Mouse (Mus musculus): ENCODE measurements around the gene Cks1b. TPM values are rescaled to one million over a fixed set of nuclear protein-coding genes. Genes with fewer than 3 reads are reported as not detected.

Gene Cks1b
- polyA plus RNA-seq, 1 experiment from 2014 or later: 495 TPM

DNA sequence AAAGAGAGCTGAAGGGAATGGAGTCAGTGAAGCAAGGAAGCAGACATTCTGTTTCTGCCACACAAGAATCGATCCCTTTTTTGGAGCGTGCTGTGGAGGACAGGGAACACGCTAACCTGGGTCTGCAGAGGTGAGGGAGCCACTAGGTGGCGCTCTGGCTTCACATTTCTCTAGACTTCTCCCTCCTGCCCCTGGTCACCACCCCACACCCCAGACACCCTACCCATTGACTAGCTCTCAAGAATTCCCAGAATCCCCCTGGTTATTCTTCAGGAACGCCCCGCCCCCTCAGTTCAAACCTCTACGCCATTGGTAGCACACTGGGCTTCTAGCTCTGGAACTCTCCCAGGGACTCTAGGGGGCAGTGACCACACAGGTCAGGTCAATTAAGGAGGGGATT lies 31.4 kb upstream of the Cks1b start:
- WGBS: 44% methylated on average over 7 of the region's 7 CpGs
- no peak overlapping the region for H3K4me2 ChIP-seq (ENCODE audit: low read depth, low read length, severe bottlenecking)

DNA sequence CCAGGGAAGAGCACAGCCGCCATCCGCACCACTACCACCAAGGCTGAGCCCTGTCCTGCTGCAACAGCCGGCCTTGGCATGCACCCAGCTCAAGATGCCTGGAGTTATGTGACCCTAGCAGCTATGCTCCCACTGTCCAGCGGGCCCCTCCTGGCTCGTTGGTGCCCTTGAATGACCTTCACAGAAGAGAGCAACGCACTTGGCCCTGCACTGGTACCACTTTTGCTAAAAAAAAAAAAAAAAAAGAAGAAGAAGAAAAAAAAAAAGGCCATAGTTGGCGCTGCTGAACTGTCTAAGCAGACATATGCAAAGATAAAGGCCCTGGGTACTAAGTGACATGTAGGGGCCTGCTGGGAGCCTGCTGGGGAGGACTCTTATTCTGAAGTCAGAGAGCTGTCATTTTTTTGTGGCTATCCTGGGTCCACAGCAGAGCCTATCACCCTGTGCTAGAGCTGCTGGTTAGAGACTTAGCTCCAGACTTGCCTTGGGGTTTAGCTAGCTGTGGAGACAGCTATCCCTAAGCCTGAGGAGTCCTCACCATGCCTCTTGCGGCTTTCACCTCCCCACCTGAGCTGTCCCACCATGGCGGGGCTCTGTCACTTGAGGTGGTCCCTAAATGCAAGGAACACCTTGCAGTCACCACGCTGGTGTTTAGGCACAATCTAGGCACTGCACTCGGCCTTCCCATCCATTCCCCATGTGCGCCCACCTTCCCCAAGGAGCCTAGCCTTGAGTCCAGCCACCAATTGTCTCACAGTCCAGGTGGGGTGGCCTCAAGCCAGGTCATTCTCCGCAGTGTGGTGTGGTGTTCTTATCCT lies 30.7 kb upstream of the Cks1b start:
- Histone ChIP-seq H3K9me3 (ENCODE audit: control insufficient read depth, low read length) (no peaks in the 10 kb centered on the region), H3K4me3 (ENCODE audit: low read depth, low read length) (no peak overlapping the region), H3K27ac (ENCODE audit: low read depth, low read length) (no peak overlapping the region), H3K4me2 (ENCODE audit: low read depth, low read length, severe bottlenecking) (no peak overlapping the region), H3K36me3 (ENCODE audit: control insufficient read depth, insufficient read depth, low read length) (no peaks in the 10 kb centered on the region), H3K9ac (ENCODE audit: low read length) (no peak overlapping the region), H3K4me1 (replicated peaks; ENCODE audit: control insufficient read depth, insufficient read depth, low read length) (no peaks in the 10 kb centered on the region), H3K27me3 (ENCODE audit: control insufficient read depth, insufficient read depth, low read length) (no peaks in the 10 kb centered on the region)
- DNase-seq (ENCODE audit: low spot score): no peak
- no peak for ATAC-seq (replicated peaks; ENCODE audit: low FRiP score)
- 76% methylated on average over 13 of the region's 13 CpGs for WGBS

More for the DNA sequence above, 31.4 kb upstream of the Cks1b start:
- H3K36me3 ChIP-seq (ENCODE audit: control insufficient read depth, insufficient read depth, low read length): no peaks in the 10 kb centered on the region
- ATAC-seq (replicated peaks; ENCODE audit: low FRiP score): no peak
- H3K27me3 ChIP-seq (ENCODE audit: control insufficient read depth, insufficient read depth, low read length): no peaks in the 10 kb centered on the region; the same call in 1 of the 2 replicates
- H3K4me3 ChIP-seq (ENCODE audit: low read depth, low read length): no peak overlapping the region
- H3K9me3 ChIP-seq (ENCODE audit: control insufficient read depth, low read length): no peaks in the 10 kb centered on the region
- peak; percentile 83 for DNase-seq (ENCODE audit: low spot score)
- no peak overlapping the region for H3K27ac ChIP-seq (ENCODE audit: low read depth, low read length)
- no peaks in the 10 kb centered on the region for H3K4me1 ChIP-seq (replicated peaks; ENCODE audit: control insufficient read depth, insufficient read depth, low read length)
- H3K9ac ChIP-seq (ENCODE audit: low read length): no peak overlapping the region

DNA sequence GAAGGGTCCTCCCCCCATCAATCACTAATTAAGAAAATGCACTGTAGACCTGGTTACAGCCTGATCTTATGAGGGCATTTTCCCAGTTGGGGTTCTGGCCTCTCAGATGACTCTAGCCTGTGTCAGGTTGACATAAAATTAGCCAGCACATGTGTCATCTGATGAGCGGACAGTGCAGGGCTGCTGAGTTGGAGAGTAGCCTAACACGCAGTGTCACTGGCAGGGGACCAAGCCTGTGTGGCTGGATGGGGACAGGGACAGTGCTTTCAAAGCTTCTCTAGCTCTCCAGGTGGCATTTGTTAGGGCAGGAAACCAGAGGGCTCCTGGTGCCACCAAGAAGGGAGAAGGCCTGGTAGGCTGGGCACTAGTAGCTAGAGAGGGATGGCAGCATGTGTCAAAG lies 22.5 kb upstream of the Cks1b start:
- H3K4me1 ChIP-seq (replicated peaks; ENCODE audit: control insufficient read depth, insufficient read depth, low read length): peaks cover 4% of the 10 kb centered on the region; the same call in 1 of the 2 replicates
- WGBS: 97% methylated on average over 2 of the region's 2 CpGs

DNA sequence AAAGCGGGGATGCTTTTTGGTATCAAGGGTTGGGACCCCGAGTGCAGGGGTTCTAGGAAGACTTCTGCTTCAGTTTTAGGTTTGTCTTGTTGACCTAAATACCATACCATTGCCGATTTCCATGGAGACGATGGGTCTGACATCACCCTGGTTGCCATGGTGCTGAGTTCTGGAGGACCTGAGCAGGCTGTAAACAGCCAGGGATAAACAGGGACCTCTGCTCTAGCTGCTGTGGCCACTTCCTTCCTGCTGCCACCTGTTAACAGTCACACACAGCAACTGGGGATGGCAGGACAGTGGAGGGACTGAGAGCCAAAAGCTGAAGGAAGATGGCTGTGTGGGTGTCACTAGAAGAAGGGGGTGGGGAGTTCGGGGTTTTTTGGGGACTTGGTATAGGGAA lies 19.1 kb upstream of the Cks1b start:
- peaks cover 4% of the 10 kb centered on the region for H3K36me3 ChIP-seq (ENCODE audit: control insufficient read depth, insufficient read depth, low read length)
- DNase-seq (ENCODE audit: low spot score) (no peak), ATAC-seq (replicated peaks; ENCODE audit: low FRiP score) (no peak)
- H3K27me3 ChIP-seq (ENCODE audit: control insufficient read depth, insufficient read depth, low read length): no peaks in the 10 kb centered on the region
- peak overlapping the region; percentile 30 for H3K4me3 ChIP-seq (ENCODE audit: low read depth, low read length)
- H3K9ac ChIP-seq (ENCODE audit: low read length): peak overlapping the region; percentile 41
- WGBS: 25% methylated on average over 5 of the region's 5 CpGs
- H3K4me1 ChIP-seq (replicated peaks; ENCODE audit: control insufficient read depth, insufficient read depth, low read length): peaks cover 8% of the 10 kb centered on the region; the same call in 1 of the 2 replicates
- H3K27ac ChIP-seq (ENCODE audit: low read depth, low read length): no peak overlapping the region
- peak overlapping the region; percentile 63 for H3K4me2 ChIP-seq (ENCODE audit: low read depth, low read length, severe bottlenecking)
- no peaks in the 10 kb centered on the region for H3K9me3 ChIP-seq (ENCODE audit: control insufficient read depth, low read length)

More for the DNA sequence above, 22.5 kb upstream of the Cks1b start:
- DNase-seq (ENCODE audit: low spot score) (no peak), ATAC-seq (replicated peaks; ENCODE audit: low FRiP score) (no peak)
- H3K27me3 ChIP-seq (ENCODE audit: control insufficient read depth, insufficient read depth, low read length): no peaks in the 10 kb centered on the region
- no peak overlapping the region for H3K27ac ChIP-seq (ENCODE audit: low read depth, low read length)
- no peak overlapping the region for H3K4me3 ChIP-seq (ENCODE audit: low read depth, low read length)
- no peak overlapping the region for H3K4me2 ChIP-seq (ENCODE audit: low read depth, low read length, severe bottlenecking)
- H3K9ac ChIP-seq (ENCODE audit: low read length): no peak overlapping the region
- no peaks in the 10 kb centered on the region for H3K36me3 ChIP-seq (ENCODE audit: control insufficient read depth, insufficient read depth, low read length)
- H3K9me3 ChIP-seq (ENCODE audit: control insufficient read depth, low read length): no peaks in the 10 kb centered on the region

DNA sequence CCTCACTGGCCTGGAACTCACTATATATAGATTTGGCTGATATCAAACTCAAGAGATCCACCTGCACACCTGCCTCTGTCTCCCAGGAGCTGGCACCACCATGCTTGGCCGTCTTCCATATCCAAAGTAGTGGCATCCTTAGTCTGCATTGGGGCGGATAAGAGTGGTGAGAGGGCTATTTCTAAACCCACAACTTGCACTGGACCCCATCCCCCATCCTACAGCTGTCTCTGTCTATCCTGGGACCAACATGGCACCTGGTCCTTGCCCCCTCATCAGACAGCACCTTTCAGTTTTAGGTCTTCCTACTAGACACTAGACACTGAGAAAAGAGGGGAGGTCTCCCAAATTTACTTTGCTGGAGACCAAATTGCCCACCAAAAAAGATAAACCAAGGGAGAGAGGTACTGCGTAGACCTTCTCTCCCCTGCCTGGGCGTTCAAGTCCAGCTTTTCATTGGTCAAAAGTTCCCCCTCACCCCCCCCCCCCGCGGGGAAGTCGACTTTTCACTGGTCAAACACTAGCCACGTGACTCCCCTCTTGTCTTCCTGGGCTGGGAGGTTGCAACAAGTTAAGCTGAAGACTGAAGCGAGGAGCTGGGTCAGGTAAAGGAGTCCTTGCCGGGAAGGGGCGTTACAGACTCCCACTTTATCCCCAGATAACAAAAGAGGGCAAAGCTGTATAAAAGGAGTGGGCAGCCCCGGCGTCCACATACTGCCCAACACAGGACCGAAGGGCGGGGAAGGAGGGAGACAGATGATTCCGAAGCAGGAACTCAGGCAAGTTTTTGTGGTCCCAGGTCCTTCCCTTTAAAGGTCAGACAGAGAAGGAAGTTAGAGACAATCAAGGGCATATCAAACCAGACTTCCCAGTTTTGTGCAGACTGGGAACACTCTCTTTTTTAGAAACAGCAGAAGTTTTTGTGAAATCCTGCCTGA lies 18.3 kb upstream of the Cks1b start, which contains the start of gene Pbxip1:
Gene Pbxip1 (plus strand): TSS at position 531 of the 938 bp plus-strand sequence.
- no peaks in the 10 kb centered on the region for H3K27me3 ChIP-seq (ENCODE audit: control insufficient read depth, insufficient read depth, low read length)
- peaks cover 4% of the 10 kb centered on the region for H3K36me3 ChIP-seq (ENCODE audit: control insufficient read depth, insufficient read depth, low read length)
- WGBS: 5% methylated on average over 16 of the region's 16 CpGs
- peak within 1 kb of the TSS; percentile 41 for H3K9ac ChIP-seq (ENCODE audit: low read length)
- peak; percentile 76 for ATAC-seq (replicated peaks; ENCODE audit: low FRiP score)
- H3K4me2 ChIP-seq (ENCODE audit: low read depth, low read length, severe bottlenecking): peak within 1 kb of the TSS; percentile 63
- H3K4me1 ChIP-seq (replicated peaks; ENCODE audit: control insufficient read depth, insufficient read depth, low read length): peaks cover 8% of the 10 kb centered on the region; the same call in 1 of the 2 replicates
- H3K4me3 ChIP-seq (ENCODE audit: low read depth, low read length): peak within 1 kb of the TSS; percentile 30
- H3K27ac ChIP-seq (ENCODE audit: low read depth, low read length): peak within 1 kb of the TSS; percentile 13; the same call in 1 of the 2 replicates
- no peaks in the 10 kb centered on the region for H3K9me3 ChIP-seq (ENCODE audit: control insufficient read depth, low read length)
- DNase-seq (ENCODE audit: low spot score): peak; percentile 90

DNA sequence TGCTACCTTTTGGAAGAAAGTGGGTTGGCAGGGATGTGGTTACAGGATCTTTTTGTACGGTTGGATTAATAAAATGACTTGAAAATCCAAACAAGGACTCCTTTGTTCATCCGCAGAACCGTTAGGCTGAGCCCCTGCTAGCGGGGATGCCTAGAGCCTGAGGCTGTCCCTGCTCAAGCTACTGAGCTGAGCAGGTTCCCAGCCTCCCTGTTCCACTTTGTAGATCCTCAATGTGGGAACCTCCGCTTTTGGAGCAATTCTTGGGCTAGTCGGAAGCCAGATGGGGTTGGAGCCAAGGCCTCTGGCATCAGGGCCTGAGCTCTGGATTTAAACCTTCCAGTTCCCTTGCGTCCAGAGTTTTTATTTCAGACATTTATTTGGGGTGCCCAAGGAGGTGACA lies 16.9 kb upstream of the Cks1b start:
- Histone ChIP-seq H3K36me3 (ENCODE audit: control insufficient read depth, insufficient read depth, low read length) (peaks cover 4% of the 10 kb centered on the region), H3K27me3 (ENCODE audit: control insufficient read depth, insufficient read depth, low read length) (no peaks in the 10 kb centered on the region), H3K27ac (ENCODE audit: low read depth, low read length) (0 out of 2 replicates have a peak overlapping the region, but pooled peaks have one; percentile 15), H3K4me1 (replicated peaks; ENCODE audit: control insufficient read depth, insufficient read depth, low read length) (peaks cover 13% of the 10 kb centered on the region), H3K9ac (ENCODE audit: low read length) (no peak overlapping the region; the same call in 1 of the 2 replicates), H3K4me2 (ENCODE audit: low read depth, low read length, severe bottlenecking) (no peak overlapping the region), H3K9me3 (ENCODE audit: control insufficient read depth, low read length) (no peaks in the 10 kb centered on the region), H3K4me3 (ENCODE audit: low read depth, low read length) (no peak overlapping the region)
- no peak for DNase-seq (ENCODE audit: low spot score)
- no peak for ATAC-seq (replicated peaks; ENCODE audit: low FRiP score)
- 63% methylated on average over 7 of the region's 7 CpGs for WGBS

DNA sequence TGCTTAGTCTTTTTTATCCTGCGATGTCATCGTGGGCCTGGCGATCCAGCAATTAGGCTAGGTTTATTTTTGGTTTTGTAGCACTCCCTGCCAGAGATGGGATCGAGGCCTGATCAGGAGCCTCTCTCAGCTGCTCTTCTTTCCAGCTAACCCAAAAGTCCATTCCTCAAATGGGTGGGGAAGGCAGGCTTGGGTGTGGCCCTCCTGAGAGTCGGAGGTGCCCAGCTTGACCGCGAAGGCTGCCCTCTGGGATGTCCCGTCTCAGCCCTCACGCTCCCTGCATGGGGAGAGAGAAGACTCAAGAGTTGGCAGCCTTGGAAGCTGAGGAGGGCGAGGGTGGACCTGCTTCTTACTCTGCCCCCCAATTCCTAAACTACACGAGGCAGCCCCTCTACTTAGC lies 16.3 kb upstream of the Cks1b start:
- Histone ChIP-seq H3K27ac (ENCODE audit: low read depth, low read length) (0 out of 2 replicates have a peak overlapping the region, but pooled peaks have one; percentile 15), H3K9ac (ENCODE audit: low read length) (no peak overlapping the region; the same call in 1 of the 2 replicates)

DNA sequence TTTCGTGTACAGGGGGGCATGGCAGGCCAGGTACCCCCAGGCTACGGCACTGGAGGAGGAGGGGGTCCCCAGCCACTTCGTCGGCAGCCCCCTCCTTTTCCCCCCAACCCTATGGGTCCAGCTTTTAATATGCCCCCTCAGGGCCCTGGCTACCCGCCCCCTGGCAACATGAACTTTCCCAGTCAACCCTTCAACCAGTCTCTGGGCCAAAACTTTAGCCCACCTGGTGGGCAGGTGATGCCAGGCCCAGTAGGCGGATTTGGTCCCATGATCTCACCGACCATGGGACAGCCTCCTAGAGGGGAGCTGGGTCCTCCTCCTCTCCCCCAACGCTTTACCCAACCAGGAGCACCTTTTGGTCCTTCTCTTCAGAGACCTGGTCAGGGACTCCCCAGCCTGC lies 14.4 kb upstream of the Cks1b start:
- WGBS: 94% methylated on average over 8 of the region's 8 CpGs

More for the DNA sequence above, 16.3 kb upstream of the Cks1b start:
- no peak overlapping the region for H3K4me3 ChIP-seq (ENCODE audit: low read depth, low read length)
- H3K27me3 ChIP-seq (ENCODE audit: control insufficient read depth, insufficient read depth, low read length): no peaks in the 10 kb centered on the region
- no peaks in the 10 kb centered on the region for H3K9me3 ChIP-seq (ENCODE audit: control insufficient read depth, low read length)
- DNase-seq (ENCODE audit: low spot score): no peak
- WGBS: 86% methylated on average over 11 of the region's 11 CpGs
- peaks cover 13% of the 10 kb centered on the region for H3K4me1 ChIP-seq (replicated peaks; ENCODE audit: control insufficient read depth, insufficient read depth, low read length)
- H3K4me2 ChIP-seq (ENCODE audit: low read depth, low read length, severe bottlenecking): no peak overlapping the region
- peaks cover 4% of the 10 kb centered on the region for H3K36me3 ChIP-seq (ENCODE audit: control insufficient read depth, insufficient read depth, low read length)
- ATAC-seq (replicated peaks; ENCODE audit: low FRiP score): no peak

More for the DNA sequence above, 14.4 kb upstream of the Cks1b start:
- Histone ChIP-seq H3K9me3 (ENCODE audit: control insufficient read depth, low read length) (no peaks in the 10 kb centered on the region), H3K4me1 (replicated peaks; ENCODE audit: control insufficient read depth, insufficient read depth, low read length) (peaks cover 13% of the 10 kb centered on the region), H3K4me2 (ENCODE audit: low read depth, low read length, severe bottlenecking) (no peak overlapping the region), H3K27ac (ENCODE audit: low read depth, low read length) (no peak overlapping the region), H3K27me3 (ENCODE audit: control insufficient read depth, insufficient read depth, low read length) (no peaks in the 10 kb centered on the region), H3K4me3 (ENCODE audit: low read depth, low read length) (no peak overlapping the region), H3K36me3 (ENCODE audit: control insufficient read depth, insufficient read depth, low read length) (peaks cover 4% of the 10 kb centered on the region), H3K9ac (ENCODE audit: low read length) (no peak overlapping the region)
- no peak for DNase-seq (ENCODE audit: low spot score)
- no peak for ATAC-seq (replicated peaks; ENCODE audit: low FRiP score)
